Comparison of ENCODE assay signal across 8 mouse cellular contexts in genomic region chr6:83070247-83070310, GRCm38 (mm10). TPM values are rescaled to one million over a fixed set of nuclear protein-coding genes. Genes with fewer than 3 reads are reported as not detected.
DNase-seq lines count a peak whose midpoint lies in the region; ATAC-seq and TF ChIP-seq lines count a peak whose summit lies in the region.

TSS of gene Tlx2 (minus strand) at chr6:83070293.

- H3K36me3 ChIP-seq in forebrain, embryonic 10.5 days (replicated peaks) = no peaks in the 10 kb centered on the region
- no peaks in the 10 kb centered on the region for H3K36me3 ChIP-seq in forebrain, embryonic 16.5 days (ENCODE audit: control insufficient read depth, insufficient read depth)
- no peaks in the 10 kb centered on the region for H3K36me3 ChIP-seq in spleen, adult 2 months (ENCODE audit: control insufficient read depth, insufficient read depth, low read length)
- no peaks in the 10 kb centered on the region for H3K36me3 ChIP-seq in liver, embryonic 11.5 days (ENCODE audit: control insufficient read depth, insufficient read depth, low read length)
- H3K36me3 ChIP-seq in stomach, embryonic 16.5 days (ENCODE audit: control insufficient read depth, insufficient read depth, low read length) = no peaks in the 10 kb centered on the region

- 0% methylated on average over 10 of the region's 10 CpGs for WGBS in forebrain, embryonic 10.5 days
- WGBS in forebrain, embryonic 16.5 days = 0% methylated on average over 8 of the region's 10 CpGs
- 1% methylated on average over 10 of the region's 10 CpGs for WGBS in spleen, adult 2 months
- 1% methylated on average over 10 of the region's 10 CpGs for WGBS in liver, embryonic 11.5 days
- 2% methylated on average over 10 of the region's 10 CpGs for WGBS in stomach, embryonic 16.5 days

- peak within 1 kb of the TSS; percentile 43 for H3K4me3 ChIP-seq in forebrain, embryonic 10.5 days
- no peak within 1 kb of the TSS for H3K4me3 ChIP-seq in forebrain, embryonic 16.5 days (replicated peaks; ENCODE audit: low read length)
- H3K4me3 ChIP-seq in spleen, adult 2 months (ENCODE audit: extremely low read depth, insufficient read depth, insufficient read length) = 0 out of 2 replicates have a peak within 1 kb of the TSS, but pooled peaks have one; percentile 3
- H3K4me3 ChIP-seq in liver, embryonic 11.5 days (ENCODE audit: low read depth, low read length) = peak within 1 kb of the TSS; percentile 36
- peak within 1 kb of the TSS; percentile 28 for H3K4me3 ChIP-seq in stomach, embryonic 16.5 days (replicated peaks; ENCODE audit: low read length)

- TF ChIP-seq CTCF in spleen, adult 2 months (IDR thresholded peaks at IDR 0.05; ENCODE audit: extremely low read depth, insufficient read depth, insufficient read length, insufficient replicate concordance) = no peak

- peaks cover 35% of the 10 kb centered on the region for H3K4me1 ChIP-seq in forebrain, embryonic 10.5 days
- H3K4me1 ChIP-seq in forebrain, embryonic 16.5 days (replicated peaks; ENCODE audit: control insufficient read depth, insufficient read depth, low read length) = peaks cover 18% of the 10 kb centered on the region
- H3K4me1 ChIP-seq in spleen, adult 2 months (ENCODE audit: control insufficient read depth, insufficient read depth, insufficient read length) = peaks cover 26% of the 10 kb centered on the region
- H3K4me1 ChIP-seq in liver, embryonic 11.5 days (replicated peaks; ENCODE audit: control insufficient read depth, insufficient read depth, low read length) = peaks cover 19% of the 10 kb centered on the region
- H3K4me1 ChIP-seq in stomach, embryonic 16.5 days (ENCODE audit: control insufficient read depth, insufficient read depth, low read length) = peaks cover 11% of the 10 kb centered on the region

- ATAC-seq in forebrain, embryonic 16.5 days = no peak
- no peak for ATAC-seq in liver, embryonic 11.5 days (replicated peaks; ENCODE audit: low FRiP score)
- ATAC-seq in stomach, embryonic 16.5 days (ENCODE audit: insufficient read depth, low FRiP score) = no peak
- no peak for ATAC-seq in megakaryocyte-erythroid progenitor cell, adult 5-6 weeks (replicated peaks; ENCODE audit: low FRiP score, low TSS enrichment, poor library complexity, severe bottlenecking)

- TF ChIP-seq POLR2A in spleen, adult 2 months (IDR thresholded peaks at IDR 0.05; ENCODE audit: low read depth, low read length) = no peak

- no peak within 1 kb of the TSS for H3K9ac ChIP-seq in forebrain, embryonic 16.5 days (replicated peaks; ENCODE audit: low read depth, low read length)
- no peak within 1 kb of the TSS for H3K9ac ChIP-seq in liver, embryonic 11.5 days (ENCODE audit: low read depth, low read length)
- H3K9ac ChIP-seq in stomach, embryonic 16.5 days (ENCODE audit: low read length) = peak within 1 kb of the TSS; percentile 39; the same call in 1 of the 2 replicates

- peaks cover 100% of the 10 kb centered on the region for H3K27me3 ChIP-seq in forebrain, embryonic 10.5 days (ENCODE audit: poor library complexity, severe bottlenecking)
- peaks cover 79% of the 10 kb centered on the region for H3K27me3 ChIP-seq in forebrain, embryonic 16.5 days (replicated peaks; ENCODE audit: control insufficient read depth, insufficient read depth, low read length)
- H3K27me3 ChIP-seq in spleen, adult 2 months (ENCODE audit: control insufficient read depth, insufficient read depth, low read length) = peaks cover 33% of the 10 kb centered on the region
- H3K27me3 ChIP-seq in liver, embryonic 11.5 days (replicated peaks; ENCODE audit: control insufficient read depth, insufficient read depth, low read length) = peaks cover 97% of the 10 kb centered on the region
- H3K27me3 ChIP-seq in stomach, embryonic 16.5 days (ENCODE audit: control insufficient read depth, insufficient read depth, low read length) = peaks cover 95% of the 10 kb centered on the region

- H3K4me2 ChIP-seq in forebrain, embryonic 16.5 days (ENCODE audit: low read length) = no peak within 1 kb of the TSS
- peak within 1 kb of the TSS; percentile 53 for H3K4me2 ChIP-seq in liver, embryonic 11.5 days
- H3K4me2 ChIP-seq in stomach, embryonic 16.5 days (ENCODE audit: low read depth, low read length) = peak within 1 kb of the TSS; percentile 40; the same call in 1 of the 2 replicates

- H3K27ac ChIP-seq in forebrain, embryonic 10.5 days = no peak within 1 kb of the TSS
- H3K27ac ChIP-seq in forebrain, embryonic 16.5 days (ENCODE audit: low read length) = no peak within 1 kb of the TSS
- H3K27ac ChIP-seq in spleen, adult 2 months (ENCODE audit: insufficient read depth, low read length) = no peak within 1 kb of the TSS
- no peak within 1 kb of the TSS for H3K27ac ChIP-seq in liver, embryonic 11.5 days (ENCODE audit: low read depth, low read length)
- H3K27ac ChIP-seq in stomach, embryonic 16.5 days (ENCODE audit: low read length) = no peak within 1 kb of the TSS

- DNase-seq in forebrain, embryonic 10.5 days (ENCODE audit: extremely low spot score, low spot score) = no peak
- DNase-seq in spleen, adult 2 months (ENCODE audit: low read depth in 1 of 2, low spot score in 2 of 2) = no peak
- no peak for DNase-seq in spleen, postnatal 36 days (ENCODE audit: low spot score in 2 of 2)
- DNase-seq in liver, embryonic 11.5 days (ENCODE audit: low spot score) = no peak
- DNase-seq in MN1 (ENCODE audit: low spot score) = no peak

- H3K9me3 ChIP-seq in forebrain, embryonic 10.5 days = no peaks in the 10 kb centered on the region
- H3K9me3 ChIP-seq in forebrain, embryonic 16.5 days (ENCODE audit: control insufficient read depth, low read length) = no peaks in the 10 kb centered on the region
- no peaks in the 10 kb centered on the region for H3K9me3 ChIP-seq in liver, embryonic 11.5 days (ENCODE audit: control insufficient read depth, low read length)
- no peaks in the 10 kb centered on the region for H3K9me3 ChIP-seq in stomach, embryonic 16.5 days (replicated peaks; ENCODE audit: control insufficient read depth, low read length)

RNA-seq across cellular contexts. Expression of gene Tlx2, which starts in this region (rescaled TPM):
- polyA plus RNA-seq in forebrain, embryonic 10.5 days (2016; fragmentation: Nextera tagmentation; extraction: Ambion mirVana) = not detected in 2 replicates
- polyA plus RNA-seq in forebrain, embryonic 16.5 days (2015; fragmentation: Nextera tagmentation; extraction: Ambion mirVana) = not detected in 2 replicates
- 0.11 and 0.16 TPM in 2 replicates for polyA plus RNA-seq in spleen, adult 2 months (2012; rRNA removed)
- 0.30 and 0.95 TPM in 2 replicates for polyA plus RNA-seq in liver, embryonic 11.5 days (2014; fragmentation: Nextera tagmentation; extraction: Ambion mirVana)
- polyA plus RNA-seq in stomach, embryonic 16.5 days (2015; fragmentation: Nextera tagmentation; extraction: Ambion mirVana) = 1.8 and 3.4 TPM in 2 replicates
- total RNA-seq in megakaryocyte-erythroid progenitor cell, adult 5-6 weeks (2014; fragmentation: Nextera tagmentation) = not detected in 2 replicates
- total RNA-seq in megakaryocyte-erythroid progenitor cell, adult 5-6 weeks (2017) = not detected in 2 replicates
